Mouse (Mus musculus) ES-Bruce4 (cell line): ENCODE measurements at regions not wholly inside any gene's neighbourhood (a gene's known extent, or its start where the extent isn't known, plus 50 kb on each side); places are given as distances from the start of the nearest gene placed in this dataset.

ENCODE experiments used
- CTCF ChIP-seq: IDR thresholded peaks from one replicate; pipeline ENCODE4 v1.8.1; 2011; ENCODE audit warnings: low read depth, low read length
- POLR2A ChIP-seq: IDR thresholded peaks from one replicate; pipeline ENCODE4 v1.8.1; 2011; ENCODE audit warnings: low read length; ENCODE audit not compliant: insufficient read depth

DNA sequence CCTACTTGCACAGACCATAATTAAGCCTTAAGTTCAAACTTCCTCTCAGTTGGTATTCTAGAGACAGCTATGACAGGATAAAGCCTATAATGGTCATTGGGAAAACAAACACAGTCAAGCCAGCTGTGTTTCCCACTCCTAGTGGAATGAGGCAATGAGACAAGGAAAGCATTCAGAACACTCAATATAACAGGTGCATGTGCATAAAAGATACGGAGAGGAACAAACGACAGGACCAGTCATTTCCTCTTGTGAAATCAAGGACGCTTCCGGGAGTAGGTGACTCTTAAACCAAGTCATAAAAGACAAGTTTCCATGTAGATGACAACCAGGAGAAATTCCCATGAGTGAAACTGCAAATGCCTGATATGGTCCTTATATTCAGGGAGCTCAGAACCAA is 232.1 kb upstream of the Gm26657 start:
- TF ChIP-seq CTCF (no peak), POLR2A (no peak)
